Mouse (Mus musculus): Measurements from ENCODE around the gene Fryl. TPM values are rescaled to one million over a fixed set of nuclear protein-coding genes. Genes with fewer than 3 reads are reported as not detected.
A peak's percentile ranks its signal among the peaks of the same experiment; 100 is the strongest.

Fryl gene
- polyA plus RNA-seq, 1 experiment from 2014 or later, result 32.0 TPM

DNA sequence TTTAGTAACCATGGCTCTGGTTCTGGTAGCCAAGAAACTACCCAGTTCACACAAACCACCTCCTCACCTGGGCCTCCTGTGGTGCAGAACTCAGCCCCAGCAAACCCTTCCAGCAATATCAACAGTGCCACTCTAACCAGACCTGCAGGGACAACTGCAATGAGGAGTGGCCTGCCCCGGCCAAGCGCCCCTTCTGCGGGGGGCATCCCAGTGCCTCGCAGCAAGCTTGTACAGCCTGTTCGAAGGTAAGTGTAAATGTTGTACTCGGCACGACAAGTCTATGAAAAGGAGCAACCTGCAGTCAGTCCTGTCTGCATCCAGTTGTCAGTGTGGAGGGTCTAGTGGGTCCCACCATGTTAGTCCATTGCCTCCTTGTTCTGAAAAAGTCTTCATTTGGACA lies 281.8 kb downstream of the Fryl start, which contains the start of gene Gm10135:
Gene Gm10135 (minus strand): TSS at position 101 of the 400 bp plus-strand sequence.
- no peaks in the 10 kb centered on the region for H3K27me3 ChIP-seq (ENCODE audit: control insufficient read depth, insufficient read depth, low read length)
- H3K4me3 ChIP-seq (ENCODE audit: low read depth, low read length), result no peak within 1 kb of the TSS
- WGBS, result 95% methylated on average over 7 of the region's 7 CpGs
- ATAC-seq (ENCODE audit: insufficient number of reproducible peaks, insufficient read depth, low FRiP score, low read depth), result no peak
- H3K9me3 ChIP-seq (ENCODE audit: control insufficient read depth, low read depth, low read length), result no peaks in the 10 kb centered on the region
- 0 out of 2 replicates have a peak, but pooled peaks cover 7% of the 10 kb centered on the region for H3K4me1 ChIP-seq (ENCODE audit: control insufficient read depth, insufficient read depth, low read length)
- H3K4me2 ChIP-seq (replicated peaks; ENCODE audit: low read depth, low read length), result no peak within 1 kb of the TSS
- H3K27ac ChIP-seq (ENCODE audit: low read length), result no peak within 1 kb of the TSS
- no peak within 1 kb of the TSS for H3K9ac ChIP-seq (replicated peaks; ENCODE audit: low read depth, low read length)
- peaks cover 19% of the 10 kb centered on the region; the same call in 1 of the 2 replicates for H3K36me3 ChIP-seq (ENCODE audit: control insufficient read depth, insufficient read depth, low read length)

DNA sequence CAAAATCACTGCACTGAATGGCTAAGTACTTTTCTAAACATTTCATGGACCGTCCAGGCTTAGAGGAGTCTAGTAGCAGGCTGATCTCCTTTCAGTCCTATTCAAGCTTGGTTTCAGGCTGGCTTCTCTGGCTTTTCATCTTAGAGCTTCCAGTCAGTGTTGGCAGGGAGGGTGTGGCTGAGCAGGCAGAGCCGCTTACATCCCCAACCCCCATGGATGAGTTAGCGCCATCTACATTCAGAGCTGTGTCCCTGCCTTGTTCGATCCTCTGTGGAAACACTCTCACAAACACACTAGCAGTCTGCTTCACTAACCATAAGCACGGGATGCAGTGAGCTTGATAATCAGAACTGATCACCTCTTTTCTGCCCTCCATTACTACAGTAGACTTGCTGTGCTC lies 283.5 kb downstream of the Fryl start:
- H3K9me3 ChIP-seq (ENCODE audit: control insufficient read depth, low read depth, low read length), result no peaks in the 10 kb centered on the region
- 0 out of 2 replicates have a peak, but pooled peaks cover 7% of the 10 kb centered on the region for H3K4me1 ChIP-seq (ENCODE audit: control insufficient read depth, insufficient read depth, low read length)
- WGBS, result 55% methylated on average over 5 of the region's 5 CpGs
- H3K36me3 ChIP-seq (ENCODE audit: control insufficient read depth, insufficient read depth, low read length), result peaks cover 24% of the 10 kb centered on the region; the same call in 1 of the 2 replicates
- H3K27ac ChIP-seq (ENCODE audit: low read length), result peak overlapping the region; percentile 44; the same call in 1 of the 2 replicates
- H3K9ac ChIP-seq (replicated peaks; ENCODE audit: low read depth, low read length), result no peak overlapping the region
- peak; percentile 49; the same call in 1 of the 2 replicates for ATAC-seq (ENCODE audit: insufficient number of reproducible peaks, insufficient read depth, low FRiP score, low read depth)
- H3K4me2 ChIP-seq (replicated peaks; ENCODE audit: low read depth, low read length), result no peak overlapping the region
- H3K4me3 ChIP-seq (ENCODE audit: low read depth, low read length), result no peak overlapping the region
- H3K27me3 ChIP-seq (ENCODE audit: control insufficient read depth, insufficient read depth, low read length), result no peaks in the 10 kb centered on the region

DNA sequence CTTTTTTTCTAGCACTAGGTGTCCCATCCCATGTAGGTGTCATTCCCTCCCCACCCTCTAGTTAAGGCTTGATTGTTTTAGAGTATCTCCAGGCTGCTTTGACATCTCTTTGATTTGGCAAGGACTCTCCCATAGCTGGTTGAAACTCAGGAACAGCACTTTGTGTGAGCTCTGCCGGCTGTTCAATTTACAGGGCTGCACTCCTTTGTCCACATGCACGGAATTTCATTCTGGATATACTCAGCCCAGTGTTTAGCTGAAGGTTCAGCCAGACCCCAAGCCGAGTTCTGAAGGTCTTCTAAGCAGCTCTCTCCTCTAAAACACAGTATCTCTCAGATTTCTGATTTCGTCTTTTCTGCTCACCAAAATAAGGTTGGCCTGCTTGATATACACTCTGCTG lies 284.0 kb downstream of the Fryl start:
- Histone ChIP-seq H3K4me2 (replicated peaks; ENCODE audit: low read depth, low read length) (no peak overlapping the region), H3K4me3 (ENCODE audit: low read depth, low read length) (no peak overlapping the region), H3K36me3 (ENCODE audit: control insufficient read depth, insufficient read depth, low read length) (peaks cover 24% of the 10 kb centered on the region; the same call in 1 of the 2 replicates), H3K9me3 (ENCODE audit: control insufficient read depth, low read depth, low read length) (no peaks in the 10 kb centered on the region), H3K27me3 (ENCODE audit: control insufficient read depth, insufficient read depth, low read length) (no peaks in the 10 kb centered on the region), H3K27ac (ENCODE audit: low read length) (peak overlapping the region; percentile 44; the same call in 1 of the 2 replicates), H3K4me1 (ENCODE audit: control insufficient read depth, insufficient read depth, low read length) (0 out of 2 replicates have a peak, but pooled peaks cover 7% of the 10 kb centered on the region), H3K9ac (replicated peaks; ENCODE audit: low read depth, low read length) (no peak overlapping the region)
- 58% methylated on average over 4 of the region's 4 CpGs for WGBS
- 0 out of 2 replicates have a peak, but pooled peaks have one; percentile 28 for ATAC-seq (ENCODE audit: insufficient number of reproducible peaks, insufficient read depth, low FRiP score, low read depth)

Other genes with a start within 250 kb of the Fryl start
- 14.2 and 14.4 TPM in 2 replicates for gene Slc10a4, start 249.7 kb downstream of the Fryl start, polyA plus RNA-seq (2014; fragmentation: Nextera tagmentation; extraction: Ambion mirVana)
- gene Ociad1, start 36.2 kb upstream of the Fryl start, polyA plus RNA-seq (2014; fragmentation: Nextera tagmentation; extraction: Ambion mirVana), result 138 and 148 TPM in 2 replicates
- gene Ociad2, start 84.4 kb upstream of the Fryl start, polyA plus RNA-seq (2014; fragmentation: Nextera tagmentation; extraction: Ambion mirVana), result 55.7 and 64.3 TPM in 2 replicates
- gene Cwh43, start 149.5 kb upstream of the Fryl start, polyA plus RNA-seq (2014; fragmentation: Nextera tagmentation; extraction: Ambion mirVana), result not detected in 2 replicates
- gene Dcun1d4, start 224.4 kb upstream of the Fryl start, polyA plus RNA-seq (2014; fragmentation: Nextera tagmentation; extraction: Ambion mirVana), result 29.4 and 33.3 TPM in 2 replicates